In genomic region chr16:8188505-8188904, GRCm38 (mm10) we compare ENCODE assay signal across 16 mouse cellular contexts.
A peak's percentile ranks its signal among the peaks of the same experiment; 100 is the strongest.
DNase-seq lines count a peak whose midpoint lies in the region; ATAC-seq and TF ChIP-seq lines count a peak whose summit lies in the region.
"Had no signal": no experiment of that assay in that cellular context is flagged by ENCODE, and none has a peak within 500 bp of the region (broad histone marks: within the 10 kb centered on the region; RNA-seq: fewer than 3 reads in every experiment).

No protein-coding gene starts in this region.

- H3K79me2 ChIP-seq in liver, adult 2 months (ENCODE audit: control insufficient read depth, insufficient read depth, low read length) = no peaks in the 10 kb centered on the region

- no peak for ATAC-seq in liver, embryonic 11.5 days (replicated peaks; ENCODE audit: low FRiP score)
- peak; percentile 32; the same call in 1 of the 2 replicates for ATAC-seq in forebrain, embryonic 14.5 days
- ATAC-seq: liver, embryonic 12.5 days; midbrain, embryonic 15.5 days had no signal

- no peak for TF ChIP-seq POLR2A in liver, adult 2 months (IDR thresholded peaks at IDR 0.05; ENCODE audit: extremely low read depth, insufficient read depth, low read length)

- intact Hi-C loops in heart, postnatal 36 days (cut with DNase I) = no loop called here

- H3K4me3 ChIP-seq in liver, adult 2 months (ENCODE audit: insufficient read depth, low read depth, low read length) = no peak overlapping the region
- no peak overlapping the region for H3K4me3 ChIP-seq in liver, embryonic 11.5 days (ENCODE audit: low read depth, low read length)
- no peak overlapping the region for H3K4me3 ChIP-seq in forebrain, embryonic 14.5 days (ENCODE audit: low read depth, low read length)
- H3K4me3 ChIP-seq: embryonic facial prominence, embryonic 12.5 days; left cerebral cortex, adult 2 months; liver, embryonic 12.5 days; midbrain, embryonic 15.5 days had no signal

- H3K4me2 ChIP-seq in liver, embryonic 11.5 days = no peak overlapping the region
- no peak overlapping the region for H3K4me2 ChIP-seq in forebrain, embryonic 14.5 days (ENCODE audit: low read length)
- H3K4me2 ChIP-seq: embryonic facial prominence, embryonic 12.5 days; heart, embryonic 11.5 days; hindbrain, embryonic 14.5 days; liver, embryonic 12.5 days; midbrain, embryonic 15.5 days had no signal

- H3K36me3 ChIP-seq in liver, adult 2 months (ENCODE audit: control insufficient read depth, insufficient read depth, low read length) = no peaks in the 10 kb centered on the region
- H3K36me3 ChIP-seq in liver, embryonic 11.5 days (ENCODE audit: control insufficient read depth, insufficient read depth, low read length) = no peaks in the 10 kb centered on the region
- H3K36me3 ChIP-seq in forebrain, embryonic 14.5 days (ENCODE audit: control insufficient read depth, insufficient read depth, low read length) = no peaks in the 10 kb centered on the region
- H3K36me3 ChIP-seq: embryonic facial prominence, embryonic 12.5 days; liver, embryonic 12.5 days; midbrain, embryonic 15.5 days had no signal

- peak; percentile 91 for DNase-seq in heart, adult 11 months
- no peak for DNase-seq in heart, postnatal 36 days
- DNase-seq in liver, adult 2 months (ENCODE audit: extremely low read depth, low read depth, low spot score) = peak; percentile 31
- DNase-seq in liver, embryonic 11.5 days (ENCODE audit: low spot score) = no peak
- DNase-seq in adrenal gland, postnatal 36 days = peak; percentile 33 to 38
- DNase-seq in forebrain, embryonic 14.5 days (ENCODE audit: low spot score) = peak; percentile 70
- no peak for DNase-seq in cerebellum, adult 11 months
- no peak for DNase-seq in thymus, postnatal 0 days (ENCODE audit: low spot score)
- DNase-seq: kidney, postnatal 10 days; lung, postnatal 14 days had no signal

- TF ChIP-seq CTCF in liver, adult 2 months (IDR thresholded peaks at IDR 0.05; ENCODE audit: low read depth, low read length) = no peak

- no peaks in the 10 kb centered on the region for H3K9me3 ChIP-seq in liver, embryonic 11.5 days (ENCODE audit: control insufficient read depth, low read length)
- no peaks in the 10 kb centered on the region for H3K9me3 ChIP-seq in forebrain, embryonic 14.5 days (replicated peaks; ENCODE audit: control insufficient read depth, low read length)
- H3K9me3 ChIP-seq: embryonic facial prominence, embryonic 12.5 days; liver, embryonic 12.5 days; midbrain, embryonic 15.5 days had no signal

- H3K27me3 ChIP-seq in liver, adult 2 months (ENCODE audit: control insufficient read depth, insufficient read depth, low read length) = no peaks in the 10 kb centered on the region
- H3K27me3 ChIP-seq in liver, embryonic 11.5 days (replicated peaks; ENCODE audit: control insufficient read depth, insufficient read depth, low read length) = no peaks in the 10 kb centered on the region
- no peaks in the 10 kb centered on the region for H3K27me3 ChIP-seq in forebrain, embryonic 14.5 days (replicated peaks; ENCODE audit: control insufficient read depth, insufficient read depth, low read length)
- H3K27me3 ChIP-seq: embryonic facial prominence, embryonic 12.5 days; liver, embryonic 12.5 days; midbrain, embryonic 15.5 days had no signal

- H3K4me1 ChIP-seq in liver, adult 2 months (ENCODE audit: control insufficient read depth, insufficient read depth, low read length) = no peaks in the 10 kb centered on the region; the same call in 1 of the 2 replicates
- H3K4me1 ChIP-seq in liver, embryonic 11.5 days (replicated peaks; ENCODE audit: control insufficient read depth, insufficient read depth, low read length) = no peaks in the 10 kb centered on the region
- no peaks in the 10 kb centered on the region; the same call in 1 of the 2 replicates for H3K4me1 ChIP-seq in forebrain, embryonic 14.5 days (ENCODE audit: control insufficient read depth, insufficient read depth, low read length)
- H3K4me1 ChIP-seq: embryonic facial prominence, embryonic 12.5 days; liver, embryonic 12.5 days; midbrain, embryonic 15.5 days had no signal

- 69% methylated on average over 4 of the region's 4 CpGs for WGBS in liver, adult 2 months
- WGBS in liver, embryonic 11.5 days = 57% methylated on average over 4 of the region's 4 CpGs
- 15% methylated on average over 4 of the region's 4 CpGs for WGBS in forebrain, embryonic 14.5 days

- no peak overlapping the region for H3K9ac ChIP-seq in liver, adult 2 months (ENCODE audit: low read depth, low read length)
- H3K9ac ChIP-seq in liver, embryonic 11.5 days (ENCODE audit: low read depth, low read length) = no peak overlapping the region
- no peak overlapping the region for H3K9ac ChIP-seq in forebrain, embryonic 14.5 days (ENCODE audit: low read length)
- H3K9ac ChIP-seq: embryonic facial prominence, embryonic 12.5 days; hindbrain, embryonic 14.5 days; liver, embryonic 12.5 days; midbrain, embryonic 15.5 days had no signal

- no peak overlapping the region for H3K27ac ChIP-seq in liver, adult 2 months (replicated peaks; ENCODE audit: insufficient read depth, low read depth, low read length)
- no peak overlapping the region for H3K27ac ChIP-seq in liver, embryonic 11.5 days (ENCODE audit: low read depth, low read length)
- no peak overlapping the region for H3K27ac ChIP-seq in forebrain, embryonic 14.5 days (ENCODE audit: low read depth, low read length)
- H3K27ac ChIP-seq: embryonic facial prominence, embryonic 12.5 days; hindbrain, embryonic 14.5 days; left cerebral cortex, adult 2 months; liver, embryonic 12.5 days; midbrain, embryonic 15.5 days had no signal

Comparison
In these comparisons a context has a peak if more than half of its experiments do, and no peak if none do; other contexts are left out.
1. DNase-seq: peak in heart, adult 11 months (single experiment), liver, adult 2 months (single experiment), adrenal gland, postnatal 36 days (2 of 2) and forebrain, embryonic 14.5 days (single experiment); none in heart, postnatal 36 days (0 of 2), liver, embryonic 11.5 days (single experiment), cerebellum, adult 11 months (single experiment) and thymus, postnatal 0 days (single experiment).